Comparison of ENCODE assay signal across 23 mouse cellular contexts in the genomic region with DNA sequence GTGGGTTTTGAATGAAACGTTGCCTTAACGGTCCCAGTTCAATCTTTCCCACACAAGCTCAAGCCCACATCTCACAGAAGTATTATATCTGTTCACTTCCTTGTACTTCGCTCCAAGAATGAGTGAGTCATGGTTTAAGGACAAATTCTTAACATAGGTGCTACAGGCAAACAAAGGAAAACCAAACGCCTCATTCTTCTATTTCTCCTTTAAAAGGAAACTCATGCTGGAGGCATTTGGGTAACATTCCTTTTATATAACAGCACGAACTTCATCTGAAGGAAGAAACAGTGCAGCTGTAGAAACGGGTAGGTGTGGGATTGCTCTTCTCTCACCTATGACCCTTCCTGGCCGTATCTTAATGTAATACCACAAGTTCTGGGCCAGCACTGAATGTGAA.
DNase-seq lines count a peak whose midpoint lies in the region; ATAC-seq and TF ChIP-seq lines count a peak whose summit lies in the region.
"Had no signal": no experiment of that assay in that cellular context is flagged by ENCODE, and none has a peak within 500 bp of the region (broad histone marks: within the 10 kb centered on the region; RNA-seq: fewer than 3 reads in every experiment).

No protein-coding gene starts in this region.

- WGBS in heart, embryonic 13.5 days, result 72% methylated on average over 7 of the region's 7 CpGs
- 75% methylated on average over 7 of the region's 7 CpGs for WGBS in heart, adult 2 months
- 58% methylated on average over 7 of the region's 7 CpGs for WGBS in intestine, embryonic 15.5 days
- WGBS in stomach, embryonic 15.5 days, result 57% methylated on average over 7 of the region's 7 CpGs

- H3K4me2 ChIP-seq in heart, embryonic 13.5 days, result no peak overlapping the region
- H3K4me2 ChIP-seq in intestine, embryonic 15.5 days (replicated peaks), result no peak overlapping the region
- no peak overlapping the region for H3K4me2 ChIP-seq in stomach, embryonic 15.5 days
- H3K4me2 ChIP-seq: embryonic facial prominence, embryonic 15.5 days; liver, embryonic 11.5 days had no signal

- no peak for TF ChIP-seq EP300 in heart, adult 2 months (IDR thresholded peaks at IDR 0.05; ENCODE audit: insufficient read depth, low read depth, low read length)

- TF ChIP-seq POLR2A in heart, adult 2 months (IDR thresholded peaks at IDR 0.05; ENCODE audit: insufficient read depth, low read depth, low read length), result no peak

- ATAC-seq in heart, embryonic 13.5 days (ENCODE audit: extremely low read depth, insufficient number of reproducible peaks, low FRiP score, low TSS enrichment), result no peak
- peak; percentile 69; the same call in 1 of the 2 replicates for ATAC-seq in intestine, embryonic 15.5 days
- peak; percentile 58 for ATAC-seq in stomach, embryonic 15.5 days (ENCODE audit: insufficient read depth, low FRiP score, low read depth)
- ATAC-seq: activated CD4-positive, CD25-positive, alpha-beta regulatory T cell, adult 4 months; hindbrain, embryonic 16.5 days; midbrain, embryonic 16.5 days had no signal

- H3K27me3 ChIP-seq in heart, embryonic 13.5 days (replicated peaks), result no peaks in the 10 kb centered on the region
- H3K27me3 ChIP-seq in heart, adult 2 months (ENCODE audit: control insufficient read depth, insufficient read depth, low read length), result no peaks in the 10 kb centered on the region
- no peaks in the 10 kb centered on the region for H3K27me3 ChIP-seq in intestine, embryonic 15.5 days (replicated peaks)
- H3K27me3 ChIP-seq in stomach, embryonic 15.5 days (replicated peaks), result no peaks in the 10 kb centered on the region
- H3K27me3 ChIP-seq: embryonic facial prominence, embryonic 15.5 days had no signal

- DNase-seq in heart, adult 2 months, result no peak
- DNase-seq in Muller cell, postnatal 12 days (ENCODE audit: inconsistent ontology term), result peak; percentile 80
- no peak for DNase-seq in adrenal gland, adult 2 months
- no peak for DNase-seq in spleen, postnatal 14 days (ENCODE audit: low spot score in 2 of 2)
- no peak for DNase-seq in gastrocnemius, adult 8-10 months (ENCODE audit: low spot score in 2 of 2)
- DNase-seq: adrenal gland, postnatal 25 days; cerebellum, adult 11 months; cerebellum, postnatal 10 days; gastrocnemius, postnatal 10 days; kidney, adult 2 months; kidney, postnatal 25 days; thymus, adult 18-20 months; thymus, postnatal 4 days had no signal

- no peaks in the 10 kb centered on the region for H3K9me3 ChIP-seq in heart, embryonic 13.5 days
- H3K9me3 ChIP-seq in intestine, embryonic 15.5 days, result no peaks in the 10 kb centered on the region
- no peaks in the 10 kb centered on the region for H3K9me3 ChIP-seq in stomach, embryonic 15.5 days
- H3K9me3 ChIP-seq: embryonic facial prominence, embryonic 15.5 days; forebrain, embryonic 10.5 days had no signal

- H3K79me2 ChIP-seq in heart, adult 2 months (replicated peaks; ENCODE audit: control insufficient read depth, insufficient read depth, low read length), result no peaks in the 10 kb centered on the region

- H3K4me1 ChIP-seq in heart, embryonic 13.5 days, result peaks cover 16% of the 10 kb centered on the region
- peaks cover 1% of the 10 kb centered on the region; the same call in 1 of the 2 replicates for H3K4me1 ChIP-seq in heart, adult 2 months (ENCODE audit: control insufficient read depth, insufficient read depth, low read length)
- 0 out of 2 replicates have a peak, but pooled peaks cover 6% of the 10 kb centered on the region for H3K4me1 ChIP-seq in intestine, embryonic 15.5 days (replicated peaks)
- H3K4me1 ChIP-seq in stomach, embryonic 15.5 days, result 0 out of 2 replicates have a peak, but pooled peaks cover 3% of the 10 kb centered on the region

- H3K36me3 ChIP-seq in heart, embryonic 13.5 days, result no peaks in the 10 kb centered on the region
- H3K36me3 ChIP-seq in heart, adult 2 months (ENCODE audit: control insufficient read depth, insufficient read depth, low read length), result no peaks in the 10 kb centered on the region
- no peaks in the 10 kb centered on the region for H3K36me3 ChIP-seq in intestine, embryonic 15.5 days
- H3K36me3 ChIP-seq in stomach, embryonic 15.5 days, result no peaks in the 10 kb centered on the region
- H3K36me3 ChIP-seq: embryonic facial prominence, embryonic 15.5 days; forebrain, embryonic 10.5 days had no signal

- H3K4me3 ChIP-seq in heart, embryonic 13.5 days, result no peak overlapping the region
- no peak overlapping the region for H3K4me3 ChIP-seq in heart, adult 2 months
- no peak overlapping the region for H3K4me3 ChIP-seq in intestine, embryonic 15.5 days (replicated peaks)
- H3K4me3 ChIP-seq in stomach, embryonic 15.5 days (replicated peaks), result no peak overlapping the region
- H3K4me3 ChIP-seq: embryonic facial prominence, embryonic 15.5 days; forebrain, embryonic 10.5 days; left cerebral cortex, adult 2 months had no signal

- H3K9ac ChIP-seq in heart, embryonic 13.5 days, result no peak overlapping the region
- H3K9ac ChIP-seq in heart, adult 2 months (ENCODE audit: low read depth, low read length), result no peak overlapping the region
- no peak overlapping the region for H3K9ac ChIP-seq in intestine, embryonic 15.5 days
- no peak overlapping the region for H3K9ac ChIP-seq in stomach, embryonic 15.5 days
- H3K9ac ChIP-seq: embryonic facial prominence, embryonic 15.5 days had no signal

- no peak for TF ChIP-seq CTCF in heart, adult 2 months (IDR thresholded peaks at IDR 0.05)

- intact Hi-C loops in heart, adult 2 months (cut with DNase I), result no loop called here

- 0 out of 2 replicates have a peak overlapping the region, but pooled peaks have one; percentile 4 for H3K27ac ChIP-seq in heart, embryonic 13.5 days (replicated peaks)
- H3K27ac ChIP-seq in heart, adult 2 months, result no peak overlapping the region
- no peak overlapping the region for H3K27ac ChIP-seq in intestine, embryonic 15.5 days
- peak overlapping the region; percentile 35; the same call in 1 of the 2 replicates for H3K27ac ChIP-seq in stomach, embryonic 15.5 days
- H3K27ac ChIP-seq: embryonic facial prominence, embryonic 15.5 days; forebrain, embryonic 10.5 days; left cerebral cortex, adult 2 months had no signal

Comparison
In these comparisons a context has a peak if more than half of its experiments do, and no peak if none do; other contexts are left out.
1. H3K27ac ChIP-seq: peak in heart, embryonic 13.5 days (single experiment) and stomach, embryonic 15.5 days (single experiment); none in heart, adult 2 months (single experiment) and intestine, embryonic 15.5 days (single experiment).